Mouse (Mus musculus) stomach, embryonic 16.5 days (tissue): Measurements from ENCODE around the gene Nus1. TPM values are rescaled to one million over a fixed set of nuclear protein-coding genes. Genes with fewer than 3 reads are reported as not detected.

ENCODE experiments used
- ATAC-seq: fragments of 200-750 bp; cut with Nextera tagmentation; 2 replicates; pipeline ENCODE4 v1.8.0; 2017; ENCODE audit warnings: moderate number of reproducible peaks, moderate TSS enrichment; ENCODE audit not compliant: insufficient read depth, low FRiP score
- H3K27ac ChIP-seq: fragments of 300-500 bp; sonication (generic); 2 replicates; pipeline ENCODE4 v1.5.1; 2014; ENCODE audit warnings: low read length
- H3K27me3 ChIP-seq: fragments of 300-500 bp; sonication (generic); 2 replicates; pipeline ENCODE4 v1.6.1; 2014; ENCODE audit warnings: low read length, control low read depth, mixed read lengths; ENCODE audit not compliant: control insufficient read depth, insufficient read depth
- H3K36me3 ChIP-seq: fragments of 300-500 bp; sonication (generic); 2 replicates; pipeline ENCODE4 v1.6.1; 2014; ENCODE audit warnings: low read length; ENCODE audit not compliant: control insufficient read depth, insufficient read depth
- H3K4me1 ChIP-seq: fragments of 300-500 bp; sonication (generic); 2 replicates; pipeline ENCODE4 v1.6.1; 2014; ENCODE audit warnings: low read length, control low read depth, mixed read lengths; ENCODE audit not compliant: control insufficient read depth, insufficient read depth
- H3K4me2 ChIP-seq: fragments of 300-500 bp; sonication (generic); 2 replicates; pipeline ENCODE4 v1.6.1; 2014; ENCODE audit warnings: low read depth, low read length, mixed read lengths
- H3K4me3 ChIP-seq: fragments of 300-500 bp; sonication (generic); replicated peaks from 2 replicates; pipeline ENCODE4 v1.5.1; 2014; ENCODE audit warnings: mild to moderate bottlenecking, low read length
- H3K9ac ChIP-seq: fragments of 300-500 bp; sonication (generic); 2 replicates; pipeline ENCODE4 v1.6.1; 2014; ENCODE audit warnings: low read length
- H3K9me3 ChIP-seq: fragments of 300-500 bp; sonication (generic); replicated peaks from 2 replicates; pipeline ENCODE4 v1.6.1; 2016; ENCODE audit warnings: low read length, control low read depth; ENCODE audit not compliant: control insufficient read depth
- WGBS: fragments of 180-500 bp; shearing (Covaris S2); extraction: QIAGEN DNeasy Blood & Tissue Kit; methylation state at CpG from one replicate; pipeline ENCODE4 v1.1.7; 2014; 5-methylcytosine and 5-hydroxymethylcytosine counted together
- polyA plus RNA-seq: library from polyadenylated mRNA; unstranded; fragments of >200 nt; fragmentation: Nextera tagmentation; extraction: Ambion mirVana; gene quantifications from 2 replicates; pipeline ENCODE4 v1.2.1, GENCODE M21; 2015

Gene Nus1
- polyA plus RNA-seq, 1 experiment from 2014 or later: 12.7 TPM

DNA sequence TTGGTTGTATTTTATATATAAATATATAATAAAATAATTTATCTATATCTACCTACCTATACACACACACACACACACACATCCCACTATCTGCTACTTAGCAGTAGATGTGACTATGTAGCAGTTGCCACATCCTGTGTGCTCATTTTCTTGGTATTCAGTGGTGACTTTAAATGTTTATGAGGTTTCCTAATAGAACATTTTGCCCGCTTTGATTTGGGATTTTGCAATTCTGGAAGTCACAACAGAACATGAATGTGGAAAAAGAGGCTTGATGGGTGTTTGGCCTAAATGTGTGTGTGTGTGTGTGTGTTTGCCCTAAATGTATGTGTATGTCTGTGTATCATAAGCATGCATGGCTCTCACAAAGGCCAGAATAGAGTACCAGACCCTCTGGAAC lies 33.8 kb upstream of the Nus1 start:
- H3K36me3 ChIP-seq: no peaks in the 10 kb centered on the region
- no peak for ATAC-seq
- 84% methylated on average over 1 of the region's 1 CpGs for WGBS

DNA sequence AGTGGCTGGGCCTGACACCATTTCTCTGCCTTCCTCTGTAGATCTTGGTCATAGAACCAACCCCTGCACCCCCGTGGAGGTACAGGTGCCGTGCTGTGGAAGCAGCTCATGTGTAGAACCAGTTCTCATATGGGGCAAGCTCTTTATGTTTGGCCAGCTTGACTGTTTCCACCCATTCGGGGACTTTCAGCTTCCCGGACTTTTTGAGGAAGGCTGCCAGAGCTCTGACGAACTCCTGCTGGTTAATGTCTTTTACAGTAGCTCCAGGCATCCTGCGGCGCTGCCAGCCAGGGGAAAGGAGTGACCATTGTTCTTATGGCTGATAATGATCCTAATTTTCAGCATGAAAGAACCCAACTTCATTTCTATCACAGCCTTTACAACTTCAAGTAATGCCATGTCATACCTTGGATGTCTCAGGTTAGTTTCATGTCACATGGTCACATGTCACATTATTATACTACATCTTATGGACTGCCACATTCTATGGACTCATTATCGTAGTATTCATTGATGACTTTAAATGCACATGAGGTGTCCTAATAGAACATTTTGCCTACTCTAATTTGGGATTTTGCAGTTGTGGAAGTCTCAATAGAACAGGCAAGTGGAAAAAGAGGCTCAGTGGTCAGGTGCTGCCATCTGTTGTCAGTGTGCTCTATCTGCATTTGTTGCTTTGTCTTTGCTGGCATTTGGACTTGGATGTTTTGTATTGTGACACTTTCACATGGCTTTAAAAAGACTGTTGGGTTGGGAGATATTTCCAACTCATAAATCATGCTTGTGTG lies 32.3 kb upstream of the Nus1 start:
- Histone ChIP-seq H3K4me3 (no peak overlapping the region), H3K9me3 (no peaks in the 10 kb centered on the region), H3K4me2 (no peak overlapping the region), H3K9ac (no peak overlapping the region), H3K36me3 (no peaks in the 10 kb centered on the region), H3K27ac (no peak overlapping the region), H3K27me3 (no peaks in the 10 kb centered on the region), H3K4me1 (peaks cover 9% of the 10 kb centered on the region; the same call in 1 of the 2 replicates)
- no peak for ATAC-seq
- 46% methylated on average over 8 of the region's 8 CpGs for WGBS

More for the DNA sequence above, 33.8 kb upstream of the Nus1 start:
- no peak overlapping the region for H3K9ac ChIP-seq
- no peak overlapping the region for H3K4me3 ChIP-seq
- H3K9me3 ChIP-seq: no peaks in the 10 kb centered on the region
- no peak overlapping the region for H3K4me2 ChIP-seq
- H3K4me1 ChIP-seq: peaks cover 9% of the 10 kb centered on the region; the same call in 1 of the 2 replicates
- no peaks in the 10 kb centered on the region for H3K27me3 ChIP-seq
- H3K27ac ChIP-seq: no peak overlapping the region

- ATAC-seq: no peak
- 41% methylated on average over 4 of the region's 4 CpGs for WGBS
Measured at GRCm38 (mm10) chr10:52387192-52387591, 30.2 kb upstream of the Nus1 start.

DNA sequence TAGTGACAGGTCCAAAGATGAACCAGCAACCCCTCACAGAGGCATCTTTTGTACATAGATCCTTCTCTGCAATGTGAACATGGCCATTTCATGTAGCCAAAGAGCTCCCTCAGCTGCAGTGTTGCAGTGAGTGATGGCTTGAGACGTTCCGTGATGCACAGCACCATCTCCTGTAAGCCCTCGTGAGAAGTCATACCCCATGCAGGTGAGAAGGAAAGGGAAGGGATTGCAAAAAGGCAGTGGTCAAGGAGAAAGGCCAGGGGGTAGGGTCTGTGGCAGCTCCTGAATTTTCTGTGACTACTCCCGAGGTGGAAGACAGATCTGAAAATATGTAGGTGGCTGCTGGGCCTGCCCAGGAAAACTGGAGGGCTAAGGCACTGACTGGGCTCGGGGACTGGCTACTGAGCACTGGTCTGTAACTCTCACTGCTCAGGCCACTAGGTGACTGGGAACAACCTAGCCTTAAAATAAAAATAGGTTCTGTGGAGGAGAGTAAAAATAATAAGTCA lies 28.4 kb upstream of the Nus1 start, which contains the start of gene Nepn:
Nepn (plus strand) TSS at position 51 of the 509 bp plus-strand sequence.
- no peak within 1 kb of the TSS for H3K4me3 ChIP-seq
- 65% methylated on average over 5 of the region's 5 CpGs for WGBS

More at GRCm38 (mm10) chr10:52387192-52387591, 30.2 kb upstream of the Nus1 start:
- Histone ChIP-seq H3K27ac (no peak overlapping the region), H3K9ac (no peak overlapping the region), H3K27me3 (no peaks in the 10 kb centered on the region), H3K4me3 (no peak overlapping the region), H3K9me3 (no peaks in the 10 kb centered on the region), H3K4me1 (peaks cover 4% of the 10 kb centered on the region; the same call in 1 of the 2 replicates), H3K36me3 (no peaks in the 10 kb centered on the region), H3K4me2 (no peak overlapping the region)

GRCm38 (mm10) chr10:52389438-52389837 lies 27.9 kb upstream of the Nus1 start:
- no peak for ATAC-seq
- Histone ChIP-seq H3K9ac (no peak overlapping the region), H3K27ac (no peak overlapping the region), H3K9me3 (no peaks in the 10 kb centered on the region), H3K36me3 (no peaks in the 10 kb centered on the region), H3K4me2 (no peak overlapping the region), H3K4me1 (no peaks in the 10 kb centered on the region), H3K27me3 (no peaks in the 10 kb centered on the region), H3K4me3 (no peak overlapping the region)
- 67% methylated on average over 3 of the region's 3 CpGs for WGBS

More for the DNA sequence above, 28.4 kb upstream of the Nus1 start, which contains the start of gene Nepn:
- Histone ChIP-seq H3K27me3 (no peaks in the 10 kb centered on the region), H3K4me2 (no peak within 1 kb of the TSS), H3K9me3 (no peaks in the 10 kb centered on the region), H3K4me1 (no peaks in the 10 kb centered on the region), H3K36me3 (no peaks in the 10 kb centered on the region), H3K27ac (no peak within 1 kb of the TSS), H3K9ac (no peak within 1 kb of the TSS)
- no peak for ATAC-seq

DNA sequence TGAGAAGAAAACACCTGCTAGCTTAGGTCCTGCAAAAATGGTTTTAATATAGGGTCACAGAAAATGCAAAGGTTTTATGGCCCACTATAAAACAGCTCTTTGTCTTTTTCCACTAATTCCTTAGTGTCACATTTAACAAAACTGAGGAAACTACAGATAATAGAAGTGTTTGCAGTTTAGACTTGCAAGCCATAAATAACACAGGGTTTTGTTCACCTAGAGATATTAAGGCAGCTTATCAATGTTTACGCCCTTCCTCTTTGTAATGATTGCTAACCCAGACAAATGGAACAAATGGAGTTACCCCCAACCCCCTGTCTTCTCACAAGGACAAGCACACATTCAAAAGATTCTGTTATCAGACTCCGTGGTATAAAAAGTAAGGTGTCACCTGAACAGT lies 26.1 kb upstream of the Nus1 start:
- no peaks in the 10 kb centered on the region for H3K27me3 ChIP-seq
- H3K4me1 ChIP-seq: no peaks in the 10 kb centered on the region
- WGBS: 54% methylated on average over 2 of the region's 2 CpGs
- no peak overlapping the region for H3K4me2 ChIP-seq
- ATAC-seq: no peak
- no peaks in the 10 kb centered on the region for H3K9me3 ChIP-seq
- no peaks in the 10 kb centered on the region for H3K36me3 ChIP-seq
- H3K4me3 ChIP-seq: no peak overlapping the region
- no peak overlapping the region for H3K9ac ChIP-seq
- H3K27ac ChIP-seq: no peak overlapping the region

GRCm38 (mm10) chr10:52396647-52397046 lies 20.7 kb upstream of the Nus1 start:
- H3K27me3 ChIP-seq: no peaks in the 10 kb centered on the region
- no peak overlapping the region for H3K9ac ChIP-seq
- no peak overlapping the region for H3K4me2 ChIP-seq
- no peaks in the 10 kb centered on the region for H3K36me3 ChIP-seq
- H3K4me3 ChIP-seq: no peak overlapping the region
- no peak overlapping the region for H3K27ac ChIP-seq
- WGBS: 91% methylated on average over 3 of the region's 3 CpGs
- H3K4me1 ChIP-seq: no peaks in the 10 kb centered on the region
- no peak for ATAC-seq
- no peaks in the 10 kb centered on the region for H3K9me3 ChIP-seq

GRCm38 (mm10) chr10:52398715-52399114 lies 18.6 kb upstream of the Nus1 start:
- H3K4me3 ChIP-seq: no peak overlapping the region
- no peak overlapping the region for H3K27ac ChIP-seq
- no peaks in the 10 kb centered on the region for H3K9me3 ChIP-seq
- H3K27me3 ChIP-seq: no peaks in the 10 kb centered on the region
- H3K36me3 ChIP-seq: no peaks in the 10 kb centered on the region
- no peak for ATAC-seq
- H3K4me2 ChIP-seq: no peak overlapping the region
- 73% methylated on average over 2 of the region's 2 CpGs for WGBS
- no peak overlapping the region for H3K9ac ChIP-seq
- no peaks in the 10 kb centered on the region for H3K4me1 ChIP-seq

DNA sequence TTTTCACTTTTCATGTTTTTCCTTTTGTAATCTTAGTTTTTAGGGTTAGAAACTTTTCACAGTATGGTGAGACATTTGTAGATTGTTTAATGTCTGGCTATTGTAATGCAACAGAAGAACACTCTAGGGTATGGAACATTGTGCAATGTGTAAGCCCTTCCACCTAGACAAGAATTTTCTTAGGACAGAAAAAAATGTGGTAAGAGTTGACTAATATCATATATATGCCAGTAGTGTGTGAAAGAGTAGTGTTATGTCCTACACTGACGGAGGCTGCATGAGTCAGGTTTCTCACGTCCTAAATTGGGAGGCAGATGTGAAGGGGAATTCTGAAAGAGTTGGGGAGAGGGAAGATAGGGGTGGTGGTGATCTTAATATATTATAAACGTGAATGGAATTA lies 17.6 kb upstream of the Nus1 start:
- H3K27me3 ChIP-seq: no peaks in the 10 kb centered on the region
- H3K4me3 ChIP-seq: no peak overlapping the region
- 54% methylated on average over 3 of the region's 3 CpGs for WGBS
- no peak overlapping the region for H3K27ac ChIP-seq
- H3K9me3 ChIP-seq: no peaks in the 10 kb centered on the region
- no peaks in the 10 kb centered on the region for H3K4me1 ChIP-seq
- no peak for ATAC-seq
- H3K4me2 ChIP-seq: no peak overlapping the region
- no peak overlapping the region for H3K9ac ChIP-seq
- H3K36me3 ChIP-seq: no peaks in the 10 kb centered on the region
